Mouse (Mus musculus): ENCODE measurements around the gene Nos2.
A peak's percentile ranks its signal among the peaks of the same experiment; 100 is the strongest.

Nos2 gene

GRCm38 (mm10) chr11:78956260-78956659 is 35.7 kb downstream of the Nos2 start:
- DNase-seq (ENCODE audit: low read depth in 2 of 2, low spot score in 2 of 2), result peak; percentile 62 to 76

- DNase-seq (ENCODE audit: low read depth in 2 of 2, low spot score in 2 of 2), result no peak
Observed at GRCm38 (mm10) chr11:78959367-78959766, 38.8 kb downstream of the Nos2 start.

- peak in 1 of 2 experiments; percentile 24 for DNase-seq (ENCODE audit: low read depth in 2 of 2, low spot score in 2 of 2)
Observed at GRCm38 (mm10) chr11:78959841-78960520, 39.4 kb downstream of the Nos2 start.

GRCm38 (mm10) chr11:78961221-78961620 is 40.6 kb downstream of the Nos2 start:
- no peak for DNase-seq (ENCODE audit: low read depth in 2 of 2, low spot score in 2 of 2)

GRCm38 (mm10) chr11:78967371-78967770 is 46.8 kb downstream of the Nos2 start:
- DNase-seq (ENCODE audit: low read depth in 2 of 2, low spot score in 2 of 2), result peak in 1 of 2 experiments; percentile 40

- DNase-seq (ENCODE audit: low read depth in 2 of 2, low spot score in 2 of 2), result no peak
Observed at GRCm38 (mm10) chr11:78968121-78968520, 47.5 kb downstream of the Nos2 start.

- DNase-seq (ENCODE audit: low read depth in 2 of 2, low spot score in 2 of 2), result no peak
Observed at GRCm38 (mm10) chr11:78971096-78971495, 50.5 kb downstream of the Nos2 start.

- DNase-seq (ENCODE audit: low read depth in 2 of 2, low spot score in 2 of 2), result no peak
Observed at GRCm38 (mm10) chr11:78971746-78972145, 51.2 kb downstream of the Nos2 start.

- DNase-seq (ENCODE audit: low read depth in 2 of 2, low spot score in 2 of 2), result no peak
Observed at GRCm38 (mm10) chr11:78972328-78972727, 51.7 kb downstream of the Nos2 start.

- DNase-seq (ENCODE audit: low read depth in 2 of 2, low spot score in 2 of 2), result peak in 1 of 2 experiments; percentile 26
Observed at GRCm38 (mm10) chr11:78972811-78973351, 52.3 kb downstream of the Nos2 start.

- no peak for DNase-seq (ENCODE audit: low read depth in 2 of 2, low spot score in 2 of 2)
Observed at GRCm38 (mm10) chr11:78973381-78974150, 53.0 kb downstream of the Nos2 start.

- DNase-seq (ENCODE audit: low read depth in 2 of 2, low spot score in 2 of 2), result no peak
Observed at GRCm38 (mm10) chr11:78976731-78977510, 56.3 kb downstream of the Nos2 start.

GRCm38 (mm10) chr11:78978176-78979019 is 57.8 kb downstream of the Nos2 start:
- no peak for DNase-seq (ENCODE audit: low read depth in 2 of 2, low spot score in 2 of 2)

GRCm38 (mm10) chr11:78980083-78980634 is 59.6 kb downstream of the Nos2 start:
- no peak for DNase-seq (ENCODE audit: low read depth in 2 of 2, low spot score in 2 of 2)

GRCm38 (mm10) chr11:78982042-78982441 is 61.5 kb downstream of the Nos2 start:
- no peak for DNase-seq (ENCODE audit: low read depth in 2 of 2, low spot score in 2 of 2)

- DNase-seq (ENCODE audit: low read depth in 2 of 2, low spot score in 2 of 2), result peak in 1 of 2 experiments; percentile 27
Observed at GRCm38 (mm10) chr11:78982513-78983291, 62.1 kb downstream of the Nos2 start.

GRCm38 (mm10) chr11:78983539-78983938 is 63.0 kb downstream of the Nos2 start:
- DNase-seq (ENCODE audit: low read depth in 2 of 2, low spot score in 2 of 2), result no peak

GRCm38 (mm10) chr11:78984483-78985177 is 64.0 kb downstream of the Nos2 start, which contains the start of gene Lgals9:
Gene Lgals9 (minus strand): TSS chr11:78984946.
- DNase-seq (ENCODE audit: low read depth in 2 of 2, low spot score in 2 of 2), result peak; percentile 47 to 62

GRCm38 (mm10) chr11:78985505-78985904 is 64.9 kb downstream of the Nos2 start:
- DNase-seq (ENCODE audit: low read depth in 2 of 2, low spot score in 2 of 2), result no peak
